ENCODE assay signal across 8 mouse cellular contexts in genomic region chr14:54686522-54687143, GRCm38 (mm10). TPM values are rescaled to one million over a fixed set of nuclear protein-coding genes. Genes with fewer than 3 reads are reported as not detected.
DNase-seq lines count a peak whose midpoint lies in the region; ATAC-seq and TF ChIP-seq lines count a peak whose summit lies in the region.

Gene Acin1 (minus strand): TSS chr14:54686931.

- TF ChIP-seq EP300 in liver, embryonic 14.5 days (IDR thresholded peaks at IDR 0.05; ENCODE audit: low read depth): no peak
- no peak for TF ChIP-seq EP300 in stomach, postnatal 0 days (optimal IDR thresholded peaks at IDR 0.05)

- H3K27ac ChIP-seq in forebrain, embryonic 10.5 days: peak within 1 kb of the TSS; percentile 98
- peak within 1 kb of the TSS; percentile 97 for H3K27ac ChIP-seq in heart, embryonic 15.5 days
- peak within 1 kb of the TSS; percentile 89 for H3K27ac ChIP-seq in liver, embryonic 14.5 days
- H3K27ac ChIP-seq in neural tube, embryonic 11.5 days (ENCODE audit: low read depth, low read length): peak within 1 kb of the TSS; percentile 90
- H3K27ac ChIP-seq in stomach, postnatal 0 days (replicated peaks): peak within 1 kb of the TSS; percentile 99

- peak within 1 kb of the TSS; percentile 94 for H3K9ac ChIP-seq in heart, embryonic 15.5 days
- H3K9ac ChIP-seq in liver, embryonic 14.5 days (replicated peaks): peak within 1 kb of the TSS; percentile 90
- H3K9ac ChIP-seq in neural tube, embryonic 11.5 days (ENCODE audit: low read length): peak within 1 kb of the TSS; percentile 95
- peak within 1 kb of the TSS; percentile 97 for H3K9ac ChIP-seq in stomach, postnatal 0 days (ENCODE audit: low read length)

- H3K27me3 ChIP-seq in forebrain, embryonic 10.5 days (ENCODE audit: poor library complexity, severe bottlenecking): no peaks in the 10 kb centered on the region
- H3K27me3 ChIP-seq in heart, embryonic 15.5 days: no peaks in the 10 kb centered on the region
- no peaks in the 10 kb centered on the region for H3K27me3 ChIP-seq in liver, embryonic 14.5 days (ENCODE audit: control insufficient read depth, insufficient read depth, low read length)
- H3K27me3 ChIP-seq in neural tube, embryonic 11.5 days (ENCODE audit: control insufficient read depth, insufficient read depth, low read length): no peaks in the 10 kb centered on the region
- no peaks in the 10 kb centered on the region for H3K27me3 ChIP-seq in stomach, postnatal 0 days (ENCODE audit: control insufficient read depth, insufficient read depth, low read length)

- WGBS in forebrain, embryonic 10.5 days: under 1% methylated on average over 44 of the region's 44 CpGs
- WGBS in heart, embryonic 15.5 days: 0% methylated on average over 44 of the region's 44 CpGs
- WGBS in liver, embryonic 14.5 days (ENCODE audit: insufficient replicate concordance): under 1% methylated on average over 44 of the region's 44 CpGs
- under 1% methylated on average over 44 of the region's 44 CpGs for WGBS in neural tube, embryonic 11.5 days
- WGBS in stomach, postnatal 0 days: under 1% methylated on average over 44 of the region's 44 CpGs

- TF ChIP-seq CTCF in liver, embryonic 14.5 days (IDR thresholded peaks at IDR 0.05; ENCODE audit: low read depth): no peak
- no peak for TF ChIP-seq CTCF in stomach, postnatal 0 days (IDR thresholded peaks at IDR 0.05; ENCODE audit: low read depth)

- no peaks in the 10 kb centered on the region for H3K9me3 ChIP-seq in forebrain, embryonic 10.5 days
- no peaks in the 10 kb centered on the region for H3K9me3 ChIP-seq in heart, embryonic 15.5 days (replicated peaks)
- H3K9me3 ChIP-seq in liver, embryonic 14.5 days (ENCODE audit: control insufficient read depth, low read length): no peaks in the 10 kb centered on the region
- no peaks in the 10 kb centered on the region for H3K9me3 ChIP-seq in neural tube, embryonic 11.5 days (ENCODE audit: control insufficient read depth, low read length)
- H3K9me3 ChIP-seq in stomach, postnatal 0 days (ENCODE audit: control insufficient read depth, low read length): no peaks in the 10 kb centered on the region

- peak; percentile 96 for ATAC-seq in heart, embryonic 15.5 days (replicated peaks; ENCODE audit: insufficient number of reproducible peaks, insufficient read depth, low FRiP score, low read depth)
- ATAC-seq in liver, embryonic 14.5 days (ENCODE audit: insufficient read depth): peak; percentile 93
- peak; percentile 97 for ATAC-seq in neural tube, embryonic 11.5 days (ENCODE audit: insufficient read depth, low FRiP score, low TSS enrichment)
- peak; percentile 97 for ATAC-seq in stomach, postnatal 0 days (ENCODE audit: low FRiP score, low TSS enrichment)

- H3K4me3 ChIP-seq in forebrain, embryonic 10.5 days: peak within 1 kb of the TSS; percentile 86
- H3K4me3 ChIP-seq in heart, embryonic 15.5 days: peak within 1 kb of the TSS; percentile 78
- H3K4me3 ChIP-seq in liver, embryonic 14.5 days (ENCODE audit: insufficient read depth in 1 of 2, low read depth in 2 of 2, low read length in 2 of 2): peak within 1 kb of the TSS; percentile 67 to 85
- peak within 1 kb of the TSS; percentile 84 for H3K4me3 ChIP-seq in neural tube, embryonic 11.5 days (ENCODE audit: low read depth, low read length)
- peak within 1 kb of the TSS; percentile 96 for H3K4me3 ChIP-seq in stomach, postnatal 0 days (ENCODE audit: low read depth, low read length)

- peak within 1 kb of the TSS; percentile 66 for H3K4me2 ChIP-seq in heart, embryonic 15.5 days
- H3K4me2 ChIP-seq in liver, embryonic 14.5 days (ENCODE audit: low read depth): peak within 1 kb of the TSS; percentile 96
- H3K4me2 ChIP-seq in neural tube, embryonic 11.5 days (ENCODE audit: low read depth): peak within 1 kb of the TSS; percentile 63
- H3K4me2 ChIP-seq in stomach, postnatal 0 days (replicated peaks; ENCODE audit: low read depth): peak within 1 kb of the TSS; percentile 66

- DNase-seq in CD8-positive naive resting alpha-beta T cell, adult 2 months (ENCODE audit: low read depth in 2 of 2, low spot score in 2 of 2): peak; percentile 100
- DNase-seq in c-Kit-positive CD71-negative TER-119-negative erythroid progenitor cells, embryonic 14.5 days (ENCODE audit: low read depth): peak; percentile 98
- peak; percentile 99 for DNase-seq in forebrain, embryonic 10.5 days (ENCODE audit: extremely low spot score, low spot score)
- DNase-seq in kidney, postnatal 25 days: peak; percentile 100
- DNase-seq in liver, embryonic 14.5 days (ENCODE audit: low read depth in 3 of 3, low spot score in 3 of 3): peak; percentile 94 to 98 (median 96)
- DNase-seq in neural tube, embryonic 11.5 days (ENCODE audit: low spot score): peak; percentile 100
- peak; percentile 100 for DNase-seq in stomach, postnatal 0 days (ENCODE audit: low spot score)

- peaks cover 60% of the 10 kb centered on the region for H3K36me3 ChIP-seq in forebrain, embryonic 10.5 days (replicated peaks)
- peaks cover 30% of the 10 kb centered on the region for H3K36me3 ChIP-seq in heart, embryonic 15.5 days
- peaks cover 38% of the 10 kb centered on the region for H3K36me3 ChIP-seq in liver, embryonic 14.5 days (replicated peaks; ENCODE audit: control insufficient read depth, insufficient read depth, low read depth)
- peaks cover 9% of the 10 kb centered on the region for H3K36me3 ChIP-seq in neural tube, embryonic 11.5 days (ENCODE audit: control insufficient read depth, insufficient read depth, low read length)
- peaks cover 3% of the 10 kb centered on the region; the same call in 1 of the 2 replicates for H3K36me3 ChIP-seq in stomach, postnatal 0 days (ENCODE audit: control insufficient read depth, insufficient read depth, low read length)

- peaks cover 31% of the 10 kb centered on the region for H3K4me1 ChIP-seq in forebrain, embryonic 10.5 days
- peaks cover 28% of the 10 kb centered on the region for H3K4me1 ChIP-seq in heart, embryonic 15.5 days (replicated peaks)
- peaks cover 10 to 16% of the 10 kb centered on the region in 2 experiments for H3K4me1 ChIP-seq in liver, embryonic 14.5 days (replicated peaks; ENCODE audit: control insufficient read depth in 2 of 2, insufficient read depth in 2 of 2, low read length in 1 of 2)
- peaks cover 10% of the 10 kb centered on the region for H3K4me1 ChIP-seq in neural tube, embryonic 11.5 days (ENCODE audit: control insufficient read depth, insufficient read depth, low read length)
- H3K4me1 ChIP-seq in stomach, postnatal 0 days (replicated peaks; ENCODE audit: control insufficient read depth, insufficient read depth): no peaks in the 10 kb centered on the region

RNA-seq across cellular contexts. Expression of gene Acin1, which starts in this region (rescaled TPM):
- polyA plus RNA-seq in forebrain, embryonic 10.5 days (2016; fragmentation: Nextera tagmentation; extraction: Ambion mirVana): 142 and 146 TPM in 2 replicates
- 75.5 and 80.1 TPM in 2 replicates for polyA plus RNA-seq in heart, embryonic 15.5 days (2015; fragmentation: Nextera tagmentation; extraction: Ambion mirVana)
- polyA plus RNA-seq in liver, embryonic 14.5 days (2012; rRNA removed): 43.5 and 64.5 TPM in 2 replicates
- polyA plus RNA-seq in liver, embryonic 14.5 days (2014; fragmentation: Nextera tagmentation; extraction: Ambion mirVana): 43.2 and 47.9 TPM in 2 replicates
- polyA plus RNA-seq in neural tube, embryonic 11.5 days (2014; fragmentation: Nextera tagmentation; extraction: Ambion mirVana): 118 and 122 TPM in 2 replicates
- polyA plus RNA-seq in stomach, postnatal 0 days (2015; fragmentation: Nextera tagmentation; extraction: Ambion mirVana): 37.0 and 46.9 TPM in 2 replicates

Comparison
In these comparisons a context has a peak if more than half of its experiments do, and no peak if none do; other contexts are left out.
1. Peak in every context shown above with its lines: DNase-seq, ATAC-seq, H3K4me3 ChIP-seq and H3K27ac ChIP-seq.